Mouse (Mus musculus) heart, adult 9 months (tissue): ENCODE measurements at regions not wholly inside any gene's neighbourhood (a gene's known extent, or its start where the extent isn't known, plus 50 kb on each side); places are given as distances from the start of the nearest gene placed in this dataset.
A peak's percentile ranks its signal among the peaks of the same experiment; 100 is the strongest.

Experiments
- DNase-seq, 2 experiments: peaks; one replicate each; pipeline ENCODE4 v3.0.0; 2022; ENCODE audit warnings: low spot score in 2 of 2

DNA sequence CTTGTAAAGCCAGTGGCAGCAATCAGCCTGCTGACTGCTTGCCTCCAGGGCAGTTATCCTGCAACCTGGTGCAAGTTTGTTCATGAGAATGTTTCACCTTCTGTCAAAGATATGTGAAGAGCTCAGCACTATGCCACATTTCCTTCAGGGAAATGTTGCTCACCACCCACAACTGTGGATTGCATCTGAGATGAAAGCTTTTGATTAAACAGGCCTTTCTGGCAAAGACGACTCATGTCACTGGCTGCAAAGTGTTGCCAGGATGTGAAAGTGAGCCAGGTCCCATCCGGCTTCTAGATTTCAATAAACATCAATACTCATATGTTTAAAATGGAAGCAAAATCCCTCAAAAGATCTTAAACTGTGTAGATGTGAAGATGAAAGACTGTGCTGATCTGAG lies 2121.0 kb downstream of the Gm37988 start:
- no peak for DNase-seq

DNA sequence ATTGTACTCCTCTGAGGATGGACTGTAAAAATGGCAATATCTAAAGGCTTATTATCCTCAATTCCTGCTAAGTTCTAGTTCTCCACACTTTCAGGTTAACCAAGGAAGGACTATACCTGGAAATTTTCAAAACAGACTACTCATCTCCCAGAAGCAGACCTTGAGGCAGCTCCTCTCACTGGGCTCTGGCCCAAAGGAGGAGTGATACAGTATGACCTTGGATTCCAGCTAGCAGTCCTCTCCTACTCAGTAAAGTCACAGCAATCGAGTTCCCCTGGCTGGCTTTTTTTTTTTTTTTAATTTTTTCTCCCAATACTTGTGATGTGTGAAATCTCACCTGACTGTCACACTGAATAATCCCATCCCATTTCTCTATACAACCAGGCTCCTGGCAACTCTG lies 2124.2 kb downstream of the Gm37988 start:
- DNase-seq, result no peak

DNA sequence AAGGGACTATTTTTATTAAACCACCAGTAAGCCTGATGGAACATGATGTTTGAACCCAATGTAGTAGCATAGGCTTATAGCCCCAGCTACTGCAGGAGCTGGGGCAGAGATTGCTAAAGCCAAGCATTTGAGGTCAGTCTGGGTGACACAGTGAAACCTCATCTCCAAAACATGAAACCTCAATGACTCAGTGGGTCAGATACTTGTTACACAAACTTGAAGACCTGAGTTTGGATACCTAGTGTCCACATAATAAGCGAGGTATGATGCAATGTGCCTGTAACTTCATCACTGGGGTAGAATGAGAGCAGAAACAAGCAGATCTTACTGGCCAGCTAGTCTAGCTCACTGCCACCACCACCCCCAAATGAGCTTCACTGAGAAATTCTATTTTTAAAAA lies 2162.1 kb downstream of the Gm37988 start:
- DNase-seq, result no peak

DNA sequence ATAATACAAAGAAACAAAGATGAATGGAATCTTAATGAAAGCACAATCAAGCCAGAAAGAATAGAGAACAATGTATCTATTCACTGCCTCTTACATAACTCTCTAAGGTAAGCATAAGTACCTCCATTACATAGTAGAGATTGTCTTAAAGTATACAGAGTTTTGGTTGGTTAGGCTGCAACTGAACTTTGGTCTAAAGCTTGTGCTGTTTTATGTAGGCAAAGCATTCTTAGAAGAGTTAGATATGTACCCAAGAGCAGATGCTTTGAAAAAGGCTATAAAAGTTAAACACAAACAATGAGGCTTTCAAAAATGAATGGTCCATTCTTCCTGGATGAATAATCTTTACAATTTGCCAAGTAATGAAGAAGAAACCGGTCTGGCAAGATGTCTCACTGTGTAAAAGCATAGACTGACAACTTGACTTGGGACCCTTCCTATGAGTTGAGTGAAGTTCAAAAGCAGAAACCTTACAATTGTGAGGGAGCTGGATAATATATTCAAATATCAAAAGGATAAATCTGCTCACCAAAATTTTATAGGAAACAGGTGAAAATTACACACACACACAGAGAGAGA lies 2166.1 kb downstream of the Gm37988 start:
- DNase-seq, result no peak

DNA sequence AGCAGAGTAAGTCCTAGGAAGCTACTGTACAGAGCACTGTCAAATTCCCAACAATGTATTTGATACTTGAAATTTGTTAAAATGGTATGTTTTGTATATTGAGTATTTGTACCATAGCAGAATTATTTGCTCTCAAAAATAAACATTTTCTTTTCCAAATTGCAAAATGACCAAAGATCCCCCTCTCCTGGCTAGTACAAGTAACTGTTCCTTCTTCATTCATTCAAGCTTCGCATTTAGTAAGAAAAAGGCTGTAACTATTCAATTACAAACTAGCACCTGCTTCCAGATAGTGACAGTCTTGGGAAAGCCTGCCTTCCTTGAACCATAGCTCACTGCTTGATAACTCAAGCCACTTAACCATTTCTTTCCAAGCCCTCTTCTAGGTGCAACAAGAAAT lies 2171.9 kb downstream of the Gm37988 start:
- no peak for DNase-seq

DNA sequence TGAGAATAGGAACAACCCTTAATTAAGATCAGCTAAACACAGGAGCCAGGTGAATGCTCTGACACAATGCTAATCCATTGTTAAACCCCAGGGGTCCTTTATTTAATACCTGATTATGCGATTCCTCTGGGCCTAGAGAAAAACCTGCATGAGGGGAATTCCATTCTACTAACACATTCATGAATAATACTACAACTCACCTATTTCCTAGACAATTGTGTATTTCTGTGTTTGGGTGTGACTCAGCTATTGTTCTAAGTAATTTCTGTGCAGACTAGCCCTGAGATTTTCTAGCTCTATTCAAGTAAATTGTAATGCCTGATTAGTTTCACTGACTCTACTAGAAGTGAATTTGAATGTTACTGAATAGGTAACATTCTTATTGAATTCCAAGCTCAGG lies 2176.5 kb downstream of the Gm37988 start:
- DNase-seq, result no peak

DNA sequence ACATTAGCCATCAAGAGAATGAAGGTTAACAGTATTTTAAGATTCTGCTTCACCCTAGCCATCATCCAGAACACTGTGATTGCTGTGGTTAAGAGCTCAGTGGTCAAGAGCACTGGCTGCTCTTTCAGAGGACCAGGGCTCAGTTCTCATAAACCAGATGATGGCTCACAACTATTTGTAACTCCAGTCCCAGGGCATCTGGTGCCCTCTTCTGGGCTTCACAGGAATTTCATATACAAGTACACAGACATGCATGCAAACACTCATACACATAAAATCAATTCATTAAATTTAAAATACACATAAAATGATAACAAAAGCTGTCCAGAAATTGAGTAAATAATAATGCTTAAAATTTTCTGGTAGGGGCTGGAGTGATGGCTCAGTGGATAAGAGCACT lies 2189.9 kb downstream of the Gm37988 start:
- DNase-seq, result no peak

DNA sequence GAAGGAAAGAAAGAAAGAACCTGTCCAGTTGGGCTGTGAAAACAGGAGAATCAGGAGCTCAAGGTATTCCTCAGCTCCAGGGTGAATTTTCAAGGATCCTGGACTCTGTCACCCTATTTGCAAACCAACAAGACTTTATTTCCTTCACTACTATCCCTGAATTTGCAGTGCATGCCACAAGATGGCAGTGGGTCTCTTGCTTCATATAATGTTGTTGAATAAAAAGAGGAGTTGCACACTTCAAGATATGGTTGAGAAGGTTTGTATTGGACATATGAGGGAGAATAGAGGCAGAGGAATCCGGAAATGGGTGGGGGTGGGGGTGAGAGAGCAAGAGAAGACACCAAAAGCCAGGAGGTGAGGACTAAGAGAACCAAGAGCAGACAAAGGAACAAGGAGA lies 2202.5 kb downstream of the Gm37988 start:
- DNase-seq, result peak in 1 of 2 experiments; percentile 2
